Mouse (Mus musculus): ENCODE data around the gene Pfn1. TPM values are rescaled to one million over a fixed set of nuclear protein-coding genes. Genes with fewer than 3 reads are reported as not detected.

Gene Pfn1
- total and polyA plus RNA-seq, 2 experiments from 2014 or later, result 460 to 634 TPM

DNA sequence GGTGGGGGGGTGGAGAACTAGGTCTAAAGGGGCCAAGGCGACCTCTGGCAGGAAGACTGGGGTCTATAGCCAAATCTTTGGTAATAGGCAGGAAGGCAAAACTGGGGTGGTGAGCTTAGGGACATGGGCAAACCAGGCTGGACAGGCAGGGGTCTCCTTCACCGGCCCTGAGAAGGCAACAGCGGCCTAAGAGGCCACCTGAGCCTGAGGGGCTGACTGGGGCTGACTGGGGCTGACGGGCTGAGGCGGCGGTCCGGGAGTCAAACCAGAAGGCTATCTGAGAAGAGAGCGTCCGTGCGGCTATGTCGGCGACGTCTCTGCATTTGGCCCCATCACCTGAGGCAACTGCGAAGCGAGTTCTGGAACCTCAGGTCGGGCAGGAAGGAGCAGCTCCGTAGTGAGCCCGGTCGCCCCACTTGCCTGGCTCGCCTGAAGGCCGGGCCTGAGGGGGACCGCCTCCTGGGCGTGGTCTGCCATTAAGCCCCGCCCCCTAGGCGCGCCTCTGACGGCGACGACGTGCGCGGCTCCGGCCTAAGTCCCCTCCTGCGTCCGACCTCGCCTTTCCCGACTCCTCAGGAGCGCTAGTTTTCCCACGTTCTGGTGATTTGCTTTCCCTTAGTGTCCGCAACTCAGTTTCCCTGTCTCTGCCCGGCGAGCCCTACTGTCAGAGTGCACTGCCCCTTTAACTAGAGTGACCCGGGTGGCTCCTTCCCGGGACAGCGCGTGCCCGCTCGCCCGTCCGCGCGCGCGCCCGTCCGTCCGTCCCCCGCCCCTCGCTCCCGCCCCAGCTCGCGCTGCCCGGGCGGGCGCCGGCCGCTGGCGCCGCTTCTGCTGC is 45.5 kb upstream of the Pfn1 start, which contains the start of the genes Inca1 and Kif1c:
TSS of gene Inca1 (minus strand) at position 434 of the 835 bp plus-strand sequence.
TSS of gene Kif1c (plus strand) at position 827 of the 835 bp plus-strand sequence.
- DNase-seq (ENCODE audit: low spot score), result peak; percentile 95
- WGBS, result 1% methylated on average over 61 of the region's 69 CpGs
- peaks cover 14% of the 10 kb centered on the region for H3K4me1 ChIP-seq (ENCODE audit: insufficient read depth, low read length)

DNA sequence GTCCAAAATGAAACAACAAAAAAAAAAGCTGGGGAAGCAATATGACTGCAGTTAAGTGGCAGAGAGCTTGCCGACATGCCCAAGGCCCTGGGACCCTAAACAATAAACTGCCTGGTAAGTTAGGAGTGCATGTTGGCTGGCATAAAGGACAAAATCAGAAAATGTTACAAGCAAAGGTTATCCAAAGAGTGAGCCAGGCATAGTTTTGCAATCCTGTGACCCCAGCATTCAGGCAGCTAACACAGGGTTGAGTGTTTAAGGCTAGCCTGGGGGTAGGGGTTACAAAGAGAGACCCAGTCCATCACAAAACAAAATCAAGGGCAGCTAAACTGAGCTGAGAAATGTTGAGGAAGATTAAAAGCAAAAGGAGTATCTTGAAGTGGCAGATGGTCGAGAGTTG is 44.6 kb upstream of the Pfn1 start:
- Histone ChIP-seq H3K27ac (no peak overlapping the region), H3K4me2 (ENCODE audit: low read depth, low read length) (no peak overlapping the region), H3K27me3 (ENCODE audit: insufficient read depth, low read length) (no peaks in the 10 kb centered on the region), H3K36me3 (ENCODE audit: insufficient read depth, low read length) (no peaks in the 10 kb centered on the region), H3K4me3 (ENCODE audit: low read length) (no peak overlapping the region), H3K4me1 (ENCODE audit: insufficient read depth, low read length) (peaks cover 14% of the 10 kb centered on the region), H3K9me3 (ENCODE audit: low read length) (no peaks in the 10 kb centered on the region), H3K9ac (replicated peaks; ENCODE audit: low read length) (no peak overlapping the region)
- no peak for TF ChIP-seq CTCF (IDR thresholded peaks at IDR 0.05; ENCODE audit: low read depth)
- WGBS, result 76% methylated on average over 2 of the region's 2 CpGs
- DNase-seq (ENCODE audit: low spot score), result no peak
- no peak for ATAC-seq

More for the DNA sequence above, 45.5 kb upstream of the Pfn1 start, which contains the start of the genes Inca1 and Kif1c:
- Histone ChIP-seq H3K9me3 (ENCODE audit: low read length) (no peaks in the 10 kb centered on the region), H3K4me3 (ENCODE audit: low read length) (peak within 1 kb of the TSS; percentile 77), H3K36me3 (ENCODE audit: insufficient read depth, low read length) (peaks cover 6% of the 10 kb centered on the region), H3K9ac (replicated peaks; ENCODE audit: low read length) (peak within 1 kb of the TSS; percentile 90), H3K27me3 (ENCODE audit: insufficient read depth, low read length) (no peaks in the 10 kb centered on the region), H3K27ac (peak within 1 kb of the TSS; percentile 88), H3K4me2 (ENCODE audit: low read depth, low read length) (peak within 1 kb of the TSS; percentile 94)
- ATAC-seq, result peak; percentile 97
- no peak for TF ChIP-seq CTCF (IDR thresholded peaks at IDR 0.05; ENCODE audit: low read depth)

DNA sequence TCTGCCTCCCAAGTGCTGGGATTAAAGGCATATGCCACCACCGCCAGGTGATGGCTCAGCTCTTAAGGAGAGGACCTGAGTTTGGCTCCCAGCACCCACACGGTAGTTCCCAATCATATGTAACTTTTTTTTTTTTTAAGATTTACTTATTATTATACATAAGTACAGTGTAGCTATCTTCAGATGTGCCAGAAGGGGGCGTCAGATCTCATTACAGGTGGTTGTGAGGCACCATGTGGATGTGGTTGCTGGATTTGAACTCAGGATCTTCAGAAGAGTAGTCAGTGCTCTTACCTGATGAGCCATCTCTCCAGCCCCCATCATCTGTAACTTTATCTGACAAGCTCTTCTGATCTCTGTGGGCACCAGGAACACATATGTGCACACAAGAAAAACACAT is 42.9 kb upstream of the Pfn1 start:
- 73% methylated on average over 3 of the region's 3 CpGs for WGBS
- TF ChIP-seq CTCF (IDR thresholded peaks at IDR 0.05; ENCODE audit: low read depth), result 0 out of 2 replicates have a peak, but pooled peaks have one; percentile 9
- Histone ChIP-seq H3K4me1 (ENCODE audit: insufficient read depth, low read length) (peaks cover 14% of the 10 kb centered on the region), H3K4me3 (ENCODE audit: low read length) (no peak overlapping the region), H3K9ac (replicated peaks; ENCODE audit: low read length) (no peak overlapping the region), H3K4me2 (ENCODE audit: low read depth, low read length) (no peak overlapping the region), H3K9me3 (ENCODE audit: low read length) (no peaks in the 10 kb centered on the region), H3K36me3 (ENCODE audit: insufficient read depth, low read length) (no peaks in the 10 kb centered on the region), H3K27ac (no peak overlapping the region), H3K27me3 (ENCODE audit: insufficient read depth, low read length) (no peaks in the 10 kb centered on the region)
- DNase-seq (ENCODE audit: low spot score), result no peak
- ATAC-seq, result no peak

DNA sequence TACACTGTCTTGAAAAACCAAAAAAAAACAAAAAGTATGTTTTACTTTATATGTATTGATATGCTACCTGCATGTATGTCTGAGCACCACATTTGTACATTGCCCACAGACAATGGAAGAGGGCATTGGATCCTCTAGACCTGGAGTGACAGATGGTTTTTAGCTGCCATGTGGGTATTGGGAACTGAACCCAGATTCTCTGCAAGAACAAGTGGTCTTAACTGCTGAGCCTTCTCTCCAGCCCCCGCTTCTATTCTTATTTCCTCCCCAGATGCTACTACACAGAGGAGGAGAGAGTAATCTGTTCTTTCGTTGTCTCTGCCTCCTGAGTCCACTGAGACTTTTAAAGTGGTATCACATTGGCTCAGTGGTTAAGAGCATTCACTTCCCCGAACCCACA is 39.1 kb upstream of the Pfn1 start:
- H3K4me1 ChIP-seq (ENCODE audit: insufficient read depth, low read length), result peaks cover 6% of the 10 kb centered on the region
- no peak for TF ChIP-seq CTCF (IDR thresholded peaks at IDR 0.05; ENCODE audit: low read depth)
- DNase-seq (ENCODE audit: low spot score), result no peak
- no peak overlapping the region for H3K9ac ChIP-seq (replicated peaks; ENCODE audit: low read length)
- 77% methylated on average over 3 of the region's 3 CpGs for WGBS
- H3K4me2 ChIP-seq (ENCODE audit: low read depth, low read length), result no peak overlapping the region
- no peaks in the 10 kb centered on the region for H3K36me3 ChIP-seq (ENCODE audit: insufficient read depth, low read length)
- no peak overlapping the region for H3K27ac ChIP-seq
- no peak for ATAC-seq
- H3K27me3 ChIP-seq (ENCODE audit: insufficient read depth, low read length), result no peaks in the 10 kb centered on the region
- no peaks in the 10 kb centered on the region for H3K9me3 ChIP-seq (ENCODE audit: low read length)
- H3K4me3 ChIP-seq (ENCODE audit: low read length), result no peak overlapping the region

DNA sequence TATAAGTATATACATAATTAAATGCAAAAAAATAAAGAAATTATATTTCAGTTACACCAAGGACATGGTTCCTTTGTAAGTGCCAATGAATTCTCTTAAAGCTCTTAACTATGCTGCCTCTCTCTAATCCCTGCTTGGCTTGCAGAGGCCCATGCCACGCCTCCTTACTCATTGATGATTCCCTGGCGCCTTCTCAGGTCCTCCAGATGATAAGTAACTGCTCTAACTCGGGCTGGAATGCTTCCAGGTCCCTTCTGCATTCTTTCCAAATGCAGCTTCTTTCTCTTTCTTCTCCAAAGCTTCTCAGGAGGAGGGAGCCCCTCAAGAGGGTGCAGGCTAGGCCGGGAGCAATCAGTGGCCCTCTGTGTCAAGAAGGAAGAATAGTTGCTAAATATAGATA is 35.1 kb upstream of the Pfn1 start:
- Histone ChIP-seq H3K4me2 (ENCODE audit: low read depth, low read length) (no peak overlapping the region), H3K36me3 (ENCODE audit: insufficient read depth, low read length) (peaks cover 2% of the 10 kb centered on the region; the same call in 1 of the 2 replicates), H3K9ac (replicated peaks; ENCODE audit: low read length) (no peak overlapping the region), H3K27me3 (ENCODE audit: insufficient read depth, low read length) (no peaks in the 10 kb centered on the region), H3K4me1 (ENCODE audit: insufficient read depth, low read length) (peaks cover 21% of the 10 kb centered on the region), H3K9me3 (ENCODE audit: low read length) (no peaks in the 10 kb centered on the region), H3K27ac (no peak overlapping the region), H3K4me3 (ENCODE audit: low read length) (no peak overlapping the region)
- no peak for TF ChIP-seq CTCF (IDR thresholded peaks at IDR 0.05; ENCODE audit: low read depth)
- no peak for DNase-seq (ENCODE audit: low spot score)
- ATAC-seq, result no peak
- 52% methylated on average over 4 of the region's 4 CpGs for WGBS

DNA sequence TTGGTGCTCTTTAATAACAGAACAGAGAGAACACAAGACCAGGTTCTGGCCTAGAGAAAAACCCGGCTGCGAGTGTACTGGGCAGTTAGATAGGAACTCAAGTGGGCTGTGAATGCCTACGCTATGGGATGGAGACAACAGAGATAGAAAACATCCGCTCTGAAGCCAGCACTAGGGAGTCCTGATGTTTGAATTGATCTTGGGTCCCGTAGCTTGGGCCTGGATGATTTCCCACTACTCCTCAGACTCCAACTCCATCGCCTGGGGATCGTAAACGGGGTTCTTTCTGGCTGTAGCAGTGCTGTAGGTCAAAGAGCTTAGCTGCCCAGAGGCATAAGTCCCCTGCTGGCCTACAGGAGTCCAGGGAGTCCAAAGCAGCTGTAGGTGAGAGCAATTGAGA is 33.9 kb upstream of the Pfn1 start:
- TF ChIP-seq CTCF (IDR thresholded peaks at IDR 0.05; ENCODE audit: low read depth), result no peak
- Histone ChIP-seq H3K9me3 (ENCODE audit: low read length) (no peaks in the 10 kb centered on the region), H3K4me3 (ENCODE audit: low read length) (peak overlapping the region; percentile 73), H3K4me1 (ENCODE audit: insufficient read depth, low read length) (peaks cover 21% of the 10 kb centered on the region), H3K27me3 (ENCODE audit: insufficient read depth, low read length) (no peaks in the 10 kb centered on the region), H3K27ac (peak overlapping the region; percentile 87), H3K36me3 (ENCODE audit: insufficient read depth, low read length) (peaks cover 13% of the 10 kb centered on the region; the same call in 1 of the 2 replicates), H3K9ac (replicated peaks; ENCODE audit: low read length) (peak overlapping the region; percentile 85), H3K4me2 (ENCODE audit: low read depth, low read length) (peak overlapping the region; percentile 79)
- peak; percentile 13; the same call in 1 of the 2 replicates for ATAC-seq
- DNase-seq (ENCODE audit: low spot score), result peak; percentile 9
- 7% methylated on average over 8 of the region's 8 CpGs for WGBS

Data from hindbrain, postnatal 0 days (tissue).